Mouse (Mus musculus) heart, embryonic 16.5 days (tissue): ENCODE results near the gene Tmem217. TPM values are rescaled to one million over a fixed set of nuclear protein-coding genes. Genes with fewer than 3 reads are reported as not detected.

Experiments used
- ATAC-seq: fragments of 200-750 bp; cut with Nextera tagmentation; replicated peaks from 2 replicates; pipeline ENCODE4 v1.8.0; 2017; ENCODE audit warnings: moderate number of reproducible peaks; ENCODE audit not compliant: insufficient read depth, low FRiP score; ENCODE audit errors: extremely low read depth
- H3K27ac ChIP-seq: fragments of 300-500 bp; sonication (generic); 2 replicates; pipeline ENCODE4 v1.5.1; 2014; ENCODE audit warnings: mild to moderate bottlenecking, low read length, control low read depth, moderate library complexity
- H3K27me3 ChIP-seq: fragments of 300-500 bp; sonication (generic); 2 replicates; pipeline ENCODE4 v1.6.1; 2014; ENCODE audit warnings: low read length, mixed read lengths; ENCODE audit not compliant: control insufficient read depth, insufficient read depth
- H3K36me3 ChIP-seq: fragments of 300-500 bp; sonication (generic); 2 replicates; pipeline ENCODE4 v1.6.1; 2014; ENCODE audit not compliant: control insufficient read depth, insufficient read depth
- H3K4me1 ChIP-seq: fragments of 300-500 bp; sonication (generic); 2 replicates; pipeline ENCODE4 v1.6.1; 2014; ENCODE audit warnings: low read length, mixed read lengths; ENCODE audit not compliant: control insufficient read depth, insufficient read depth
- H3K4me2 ChIP-seq: fragments of 300-500 bp; sonication (generic); 2 replicates; pipeline ENCODE4 v1.6.1; 2014; ENCODE audit warnings: low read depth, mild to moderate bottlenecking, control low read depth, low read length
- H3K4me3 ChIP-seq: fragments of 300-500 bp; sonication (generic); 2 replicates; pipeline ENCODE4 v1.5.1; 2014; ENCODE audit warnings: mild to moderate bottlenecking, control low read depth, low read length
- H3K9ac ChIP-seq: fragments of 300-500 bp; sonication (generic); 2 replicates; pipeline ENCODE4 v1.6.1; 2014; ENCODE audit warnings: low read length, control low read depth
- H3K9me3 ChIP-seq: fragments of 300-500 bp; sonication (generic); replicated peaks from 2 replicates; pipeline ENCODE4 v1.6.1; 2016; ENCODE audit warnings: low read length; ENCODE audit not compliant: control insufficient read depth
- whole genome bisulfite sequencing: fragments of 180-500 bp; shearing (Covaris S2); extraction: QIAGEN DNeasy Blood & Tissue Kit; methylation state at CpG from one replicate; pipeline ENCODE4 v1.1.7; 2014; 5-methylcytosine and 5-hydroxymethylcytosine counted together
- microRNA-seq: library from miRNA; unstranded; fragments of <30 nt; microRNA quantifications from one replicate; pipeline ENCODE4, GENCODE M21; 2017
- polyA plus RNA-seq: library from polyadenylated mRNA; unstranded; fragments of >200 nt; fragmentation: Nextera tagmentation; extraction: Ambion mirVana; gene quantifications from 2 replicates; pipeline ENCODE4 v1.2.1, GENCODE M21; 2015

The Tmem217 gene
- polyA plus RNA-seq, 1 experiment from 2014 or later = 0.85 TPM

DNA sequence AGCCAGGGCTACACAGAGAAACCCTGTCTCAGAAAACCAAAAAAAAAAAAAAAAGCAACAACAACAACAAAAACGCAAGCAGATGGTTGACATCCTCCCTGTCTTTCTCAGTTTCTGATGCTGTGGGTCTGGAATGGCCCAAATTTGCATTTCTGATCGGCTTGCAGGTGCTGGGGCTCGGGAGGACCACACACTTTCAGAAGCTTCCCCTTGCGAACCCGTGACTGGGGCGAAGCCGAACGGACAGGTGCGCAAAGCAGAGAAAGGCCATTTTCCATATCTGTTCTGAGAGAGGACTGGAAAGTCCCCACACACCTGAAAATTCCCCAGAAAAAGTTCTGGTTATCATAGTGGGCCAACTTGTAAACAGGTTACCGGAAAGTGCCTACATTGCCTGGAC lies 74.8 kb downstream of the Tmem217 start:
- H3K36me3 ChIP-seq = no peaks in the 10 kb centered on the region
- H3K4me2 ChIP-seq = no peak overlapping the region
- H3K4me1 ChIP-seq = 0 out of 2 replicates have a peak, but pooled peaks cover 4% of the 10 kb centered on the region
- no peak overlapping the region for H3K4me3 ChIP-seq
- no peak overlapping the region for H3K27ac ChIP-seq
- 89% methylated on average over 10 of the region's 10 CpGs for WGBS
- H3K27me3 ChIP-seq = no peaks in the 10 kb centered on the region
- H3K9me3 ChIP-seq = no peaks in the 10 kb centered on the region; the same call in 1 of the 2 replicates
- no peak overlapping the region for H3K9ac ChIP-seq
- no peak for ATAC-seq

DNA sequence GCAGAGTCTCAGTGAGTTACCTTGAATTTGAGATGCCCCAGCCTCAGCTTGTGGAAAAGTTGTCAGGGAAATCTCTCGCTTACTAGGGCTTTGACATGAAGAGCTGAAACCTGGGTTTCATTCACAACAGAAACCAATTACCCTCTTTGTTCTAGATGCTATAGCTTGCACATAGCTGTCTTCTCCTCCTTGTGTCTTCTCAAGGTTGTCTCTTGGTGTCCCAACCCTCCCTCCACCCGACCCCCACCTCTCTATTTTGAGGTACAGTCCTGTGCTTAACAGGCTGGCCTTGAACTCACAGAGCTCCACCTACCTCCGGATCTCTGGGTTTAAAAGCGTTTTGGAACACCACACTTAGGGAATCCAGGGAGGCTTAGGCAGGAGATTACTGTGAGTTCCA lies 75.7 kb downstream of the Tmem217 start:
- Histone ChIP-seq H3K4me3 (no peak overlapping the region), H3K9me3 (no peaks in the 10 kb centered on the region; the same call in none of the 2 replicates), H3K4me2 (no peak overlapping the region), H3K36me3 (peaks cover 4% of the 10 kb centered on the region; the same call in 1 of the 2 replicates), H3K27me3 (no peaks in the 10 kb centered on the region), H3K4me1 (0 out of 2 replicates have a peak, but pooled peaks cover 4% of the 10 kb centered on the region), H3K9ac (no peak overlapping the region), H3K27ac (no peak overlapping the region)
- 67% methylated on average over 4 of the region's 4 CpGs for WGBS
- no peak for ATAC-seq

Small RNA genes within 50 kb of the gene (microRNA-seq; reads per million reads assigned to microRNA genes)
- not detected for gene Mir7667

Other genes starting within 250 kb of the Tmem217 start
- 3.5 and 4.0 TPM in 2 replicates for gene Pi16, start 234.7 kb downstream of the Tmem217 start, polyA plus RNA-seq
- gene Mtch1, start 204.5 kb downstream of the Tmem217 start, polyA plus RNA-seq = 220 and 273 TPM in 2 replicates
- gene Fgd2, start 191.5 kb downstream of the Tmem217 start, polyA plus RNA-seq = 4.8 and 4.9 TPM in 2 replicates
- gene Pim1, start 61.6 kb downstream of the Tmem217 start, polyA plus RNA-seq = 14.4 and 15.7 TPM in 2 replicates
- gene Gm17657, start 2.7 kb downstream of the Tmem217 start, polyA plus RNA-seq = not detected in 2 replicates
- gene Tbc1d22b, start 2.6 kb downstream of the Tmem217 start, polyA plus RNA-seq = 9.1 and 9.9 TPM in 2 replicates
- 55.4 and 60.0 TPM in 2 replicates for gene Rnf8, start 62.4 kb upstream of the Tmem217 start, polyA plus RNA-seq
- 1.7 and 2.1 TPM in 2 replicates for gene Gm28043, start 62.5 kb upstream of the Tmem217 start, polyA plus RNA-seq
- gene Cmtr1, start 108.2 kb upstream of the Tmem217 start, polyA plus RNA-seq = 81.7 and 90.5 TPM in 2 replicates
- 11.7 and 12.5 TPM in 2 replicates for gene Ccdc167, start 164.7 kb upstream of the Tmem217 start, polyA plus RNA-seq